ENCODE assay signal across 23 mouse cellular contexts in genomic region chr19:36958331-36958730, GRCm38 (mm10). TPM values are rescaled to one million over a fixed set of nuclear protein-coding genes. Genes with fewer than 3 reads are reported as not detected.
DNase-seq lines count a peak whose midpoint lies in the region; ATAC-seq and TF ChIP-seq lines count a peak whose summit lies in the region.
"Had no signal": no experiment of that assay in that cellular context is flagged by ENCODE, and none has a peak within 500 bp of the region (broad histone marks: within the 10 kb centered on the region; RNA-seq: fewer than 3 reads in every experiment).

No protein-coding gene starts in this region.

- H3K27ac ChIP-seq in kidney, adult 2 months (ENCODE audit: insufficient read depth, low read depth, low read length): no peak overlapping the region
- no peak overlapping the region for H3K27ac ChIP-seq in kidney, embryonic 15.5 days
- no peak overlapping the region; the same call in 1 of the 2 replicates for H3K27ac ChIP-seq in intestine, postnatal 0 days (ENCODE audit: low read depth, low read length)
- H3K27ac ChIP-seq in macrophage: 0 out of 2 replicates have a peak overlapping the region, but pooled peaks have one; percentile 39
- no peak overlapping the region for H3K27ac ChIP-seq in thymus, adult 2 months (ENCODE audit: control insufficient read depth, insufficient read depth, low read length)
- H3K27ac ChIP-seq: embryonic facial prominence, embryonic 13.5 days; embryonic facial prominence, embryonic 15.5 days; forebrain, embryonic 10.5 days; forebrain, embryonic 12.5 days had no signal

- peaks cover 2% of the 10 kb centered on the region; the same call in 1 of the 2 replicates for H3K36me3 ChIP-seq in kidney, adult 2 months (ENCODE audit: control insufficient read depth, insufficient read depth, low read length)
- peaks cover 52% of the 10 kb centered on the region for H3K36me3 ChIP-seq in kidney, embryonic 15.5 days
- H3K36me3 ChIP-seq in intestine, postnatal 0 days (ENCODE audit: control insufficient read depth, insufficient read depth): peaks cover 17% of the 10 kb centered on the region; the same call in 1 of the 2 replicates
- H3K36me3 ChIP-seq in macrophage (ENCODE audit: inconsistent target): peaks cover 48% of the 10 kb centered on the region
- peaks cover 35% of the 10 kb centered on the region for H3K36me3 ChIP-seq in thymus, adult 2 months (ENCODE audit: control insufficient read depth, insufficient read depth, low read length)

- no peaks in the 10 kb centered on the region for H3K27me3 ChIP-seq in kidney, adult 2 months (replicated peaks; ENCODE audit: control insufficient read depth, insufficient read depth, low read length)
- H3K27me3 ChIP-seq in kidney, embryonic 15.5 days: no peaks in the 10 kb centered on the region
- H3K27me3 ChIP-seq in intestine, postnatal 0 days (replicated peaks; ENCODE audit: control insufficient read depth, insufficient read depth, low read length): no peaks in the 10 kb centered on the region
- no peaks in the 10 kb centered on the region for H3K27me3 ChIP-seq in thymus, adult 2 months (ENCODE audit: control insufficient read depth, insufficient read depth, low read length)
- H3K27me3 ChIP-seq: embryonic facial prominence, embryonic 13.5 days; embryonic facial prominence, embryonic 15.5 days; forebrain, embryonic 12.5 days had no signal

- H3K79me2 ChIP-seq in macrophage (ENCODE audit: inconsistent target): peaks cover 51% of the 10 kb centered on the region

- TF ChIP-seq POLR2A in kidney, adult 2 months (IDR thresholded peaks at IDR 0.05; ENCODE audit: low read depth, low read length): no peak
- no peak for TF ChIP-seq POLR2A in thymus, adult 2 months (IDR thresholded peaks at IDR 0.05; ENCODE audit: control insufficient read depth, extremely low read depth, insufficient read depth, low read length, poor library complexity)

- H3K4me2 ChIP-seq in kidney, embryonic 15.5 days: no peak overlapping the region
- peak overlapping the region; percentile 25; the same call in 1 of the 2 replicates for H3K4me2 ChIP-seq in intestine, postnatal 0 days (replicated peaks; ENCODE audit: low read depth)
- H3K4me2 ChIP-seq: embryonic facial prominence, embryonic 13.5 days; embryonic facial prominence, embryonic 15.5 days; forebrain, embryonic 12.5 days had no signal

- no peak overlapping the region for H3K4me3 ChIP-seq in kidney, adult 2 months (ENCODE audit: insufficient read depth, low read depth, low read length)
- no peak overlapping the region for H3K4me3 ChIP-seq in kidney, embryonic 15.5 days (replicated peaks)
- H3K4me3 ChIP-seq in intestine, postnatal 0 days (ENCODE audit: low read depth, low read length): no peak overlapping the region
- no peak overlapping the region for H3K4me3 ChIP-seq in macrophage (ENCODE audit: inconsistent target)
- H3K4me3 ChIP-seq in thymus, adult 2 months (ENCODE audit: control insufficient read depth, insufficient read depth, low read length): no peak overlapping the region
- H3K4me3 ChIP-seq: embryonic facial prominence, embryonic 13.5 days; embryonic facial prominence, embryonic 15.5 days; erythroblast, embryonic 14.5 days; forebrain, embryonic 10.5 days; forebrain, embryonic 12.5 days had no signal

- peak; percentile 52 for DNase-seq in kidney, adult 2 months
- DNase-seq in kidney, postnatal 14 days: peak; percentile 14
- no peak for DNase-seq in kidney, adult 18-20 months
- no peak for DNase-seq in thymus, adult 2 months
- DNase-seq: adrenal gland, adult 2 months; adrenal gland, postnatal 10 days; adrenal gland, postnatal 25 days; cerebellum, adult 11 months; cerebellum, adult 18-20 months; cerebellum, adult 8-10 months; cerebellum, adult 9-11 months; cerebellum, postnatal 14 days; cerebellum, postnatal 36 days; embryo, embryonic 11 days had no signal

- TF ChIP-seq CTCF in kidney, adult 2 months (conservative IDR thresholded peaks at IDR 0.05; ENCODE audit: insufficient read depth, insufficient read length, low read depth, low read length): no peak
- no peak for TF ChIP-seq CTCF in intestine, postnatal 0 days (IDR thresholded peaks at IDR 0.05; ENCODE audit: low read depth)
- no peak for TF ChIP-seq CTCF in thymus, adult 2 months (IDR thresholded peaks at IDR 0.05; ENCODE audit: borderline replicate concordance, control insufficient read depth, extremely low read depth, insufficient read depth, low read length, poor library complexity)

- H3K4me1 ChIP-seq in kidney, adult 2 months (ENCODE audit: control insufficient read depth, insufficient read depth, low read length): no peaks in the 10 kb centered on the region
- H3K4me1 ChIP-seq in kidney, embryonic 15.5 days: no peaks in the 10 kb centered on the region
- H3K4me1 ChIP-seq in intestine, postnatal 0 days (replicated peaks; ENCODE audit: control insufficient read depth, insufficient read depth, low read length): no peaks in the 10 kb centered on the region
- no peaks in the 10 kb centered on the region for H3K4me1 ChIP-seq in thymus, adult 2 months (replicated peaks; ENCODE audit: control insufficient read depth, insufficient read depth, low read length)
- H3K4me1 ChIP-seq: embryonic facial prominence, embryonic 13.5 days; embryonic facial prominence, embryonic 15.5 days; forebrain, embryonic 12.5 days had no signal

- H3K9ac ChIP-seq in kidney, embryonic 15.5 days: no peak overlapping the region
- H3K9ac ChIP-seq in intestine, postnatal 0 days (ENCODE audit: low read depth, low read length): no peak overlapping the region
- H3K9ac ChIP-seq: embryonic facial prominence, embryonic 13.5 days; embryonic facial prominence, embryonic 15.5 days; forebrain, embryonic 12.5 days had no signal

- H3K9me3 ChIP-seq in kidney, embryonic 15.5 days (replicated peaks): no peaks in the 10 kb centered on the region
- H3K9me3 ChIP-seq in intestine, postnatal 0 days (ENCODE audit: control insufficient read depth): no peaks in the 10 kb centered on the region
- H3K9me3 ChIP-seq: embryonic facial prominence, embryonic 13.5 days; embryonic facial prominence, embryonic 15.5 days; forebrain, embryonic 10.5 days; forebrain, embryonic 12.5 days had no signal

- ATAC-seq in kidney, embryonic 15.5 days (replicated peaks; ENCODE audit: low FRiP score): no peak
- ATAC-seq in intestine, postnatal 0 days: no peak
- ATAC-seq: forebrain, embryonic 14.5 days had no signal

- 51% methylated on average over 4 of the region's 4 CpGs for WGBS in kidney, adult 2 months
- WGBS in kidney, embryonic 15.5 days: 84% methylated on average over 4 of the region's 4 CpGs
- WGBS in intestine, postnatal 0 days: 50% methylated on average over 4 of the region's 4 CpGs
- 100% methylated on average over 4 of the region's 4 CpGs for WGBS in macrophage (ENCODE audit: missing documents)
- 97% methylated on average over 4 of the region's 4 CpGs for WGBS in thymus, adult 2 months

RNA-seq across cellular contexts. Expression of gene Btaf1, which starts 32.5 kb away (rescaled TPM):
- polyA plus RNA-seq in kidney, adult 2 months (2012; rRNA removed): 4.5 and 5.1 TPM in 2 replicates
- 11.0 and 11.1 TPM in 2 replicates for polyA plus RNA-seq in kidney, embryonic 15.5 days (2015; fragmentation: Nextera tagmentation; extraction: Ambion mirVana)
- 3.0 and 3.4 TPM in 2 replicates for polyA plus RNA-seq in intestine, postnatal 0 days (2015; fragmentation: Nextera tagmentation; extraction: Ambion mirVana)
- total RNA-seq in macrophage (2018; cell fraction: chromatin; rRNA removed): 100 to 1,000 TPM; 125 to 377 (median 257) TPM
- total RNA-seq in macrophage (2018; cell fraction: cytosol; rRNA removed): 10 to 100 TPM; 28.4 to 48.4 (median 38.2) TPM
- 100 to 1,000 TPM in 24 of 26 experiments, 10 to 100 TPM in 2; 96.8 to 236 (median 158) TPM for total RNA-seq in macrophage (2018; cell fraction: nucleus; rRNA removed)
- polyA plus RNA-seq in macrophage (2018): 25.6 to 27.0 TPM (median 25.6 TPM) in 3 replicates
- 9.0 and 9.8 TPM in 2 replicates for polyA plus RNA-seq in thymus, adult 2 months (2012; rRNA removed)

RNA-seq across cellular contexts. Expression of gene Fgfbp3, which starts 38.9 kb away (rescaled TPM):
- 2.1 and 3.5 TPM in 2 replicates for polyA plus RNA-seq in kidney, adult 2 months (2012; rRNA removed)
- polyA plus RNA-seq in kidney, embryonic 15.5 days (2015; fragmentation: Nextera tagmentation; extraction: Ambion mirVana): 6.7 and 7.2 TPM in 2 replicates
- polyA plus RNA-seq in intestine, postnatal 0 days (2015; fragmentation: Nextera tagmentation; extraction: Ambion mirVana): 2.7 and 2.9 TPM in 2 replicates
- 1 to 10 TPM in 17 of 26 experiments, under 1 TPM in 4, not detected in 5; 0.47 to 5.4 (median 1.4) TPM for total RNA-seq in macrophage (2018; cell fraction: chromatin; rRNA removed)
- total RNA-seq in macrophage (2018; cell fraction: cytosol; rRNA removed): 1 to 10 TPM; 2.0 to 5.0 (median 3.6) TPM
- 10 to 100 TPM in 5 of 26 experiments, 1 to 10 TPM in 21; 1.1 to 17.4 (median 5.2) TPM for total RNA-seq in macrophage (2018; cell fraction: nucleus; rRNA removed)
- polyA plus RNA-seq in macrophage (2018): 3.0 to 4.6 TPM (median 3.6 TPM) in 3 replicates
- 7.1 and 10.5 TPM in 2 replicates for polyA plus RNA-seq in thymus, adult 2 months (2012; rRNA removed)

Comparison
In these comparisons a context has a peak if more than half of its experiments do, and no peak if none do; other contexts are left out.
1. DNase-seq: peak in kidney, adult 2 months (single experiment) and kidney, postnatal 14 days (single experiment); none in kidney, adult 18-20 months (single experiment) and thymus, adult 2 months (single experiment).